Mouse (Mus musculus): ENCODE measurements at regions not wholly inside any gene's neighbourhood (a gene's known extent, or its start where the extent isn't known, plus 50 kb on each side); places are given as distances from the start of the nearest gene placed in this dataset.

DNA sequence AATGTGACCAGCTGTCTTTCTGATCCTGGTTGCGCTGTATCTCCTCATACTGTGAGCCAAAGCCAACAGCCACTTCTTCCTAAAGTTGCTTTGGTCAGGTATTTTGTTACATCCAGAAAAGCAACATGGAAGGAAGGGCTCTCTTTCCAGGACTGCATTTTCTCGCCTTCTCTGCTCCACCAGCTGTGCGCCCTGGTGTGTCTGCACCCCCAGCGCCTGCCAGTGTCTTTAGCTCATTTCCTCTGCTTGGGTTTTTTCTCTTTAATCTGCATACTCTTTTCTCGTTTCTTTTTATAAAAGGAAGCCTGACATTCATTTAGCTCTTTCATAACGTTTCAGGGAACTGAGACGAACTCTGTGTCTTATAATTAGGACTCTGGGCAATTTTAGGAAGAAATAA is 103.5 kb upstream of the Hdac4 start:
- intact Hi-C loops (cut with DNase I) = no loop called here
- DNase-seq (ENCODE audit: low spot score in 2 of 2) = peak; percentile 55 to 68

DNA sequence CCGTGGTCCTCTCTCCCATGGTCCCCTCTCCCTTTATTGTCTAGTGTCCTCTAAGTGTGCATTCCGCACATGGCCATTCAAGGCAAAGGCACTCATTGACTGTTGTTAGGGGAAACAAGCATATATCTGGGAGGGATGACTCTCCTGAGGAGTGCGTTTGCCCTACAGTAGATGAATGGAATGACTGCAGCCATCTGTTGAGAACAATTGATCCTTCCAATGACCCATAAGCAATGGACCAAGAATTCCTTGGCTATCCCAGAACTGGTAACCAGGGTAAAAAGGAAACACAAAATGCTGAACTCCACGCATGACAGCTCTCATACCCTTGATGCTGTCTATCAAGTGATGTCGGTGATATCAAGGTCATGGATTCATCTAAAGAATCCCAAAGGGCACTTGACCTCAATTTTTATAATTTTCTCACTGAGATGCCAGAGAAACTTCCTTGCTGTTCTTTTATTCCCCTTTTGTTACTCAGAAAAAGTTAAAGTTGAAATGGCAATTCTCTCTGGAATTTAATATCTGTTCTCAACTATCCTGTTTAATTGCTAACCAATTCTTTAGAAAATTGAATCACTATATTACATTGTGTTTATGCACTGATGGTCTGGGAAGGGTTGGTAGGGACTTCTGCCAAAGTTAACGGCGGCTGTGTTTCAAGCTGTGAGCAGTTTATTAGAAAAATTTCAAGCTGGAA is 97.3 kb upstream of the Hdac4 start:
- no peak for DNase-seq (ENCODE audit: low spot score in 2 of 2)
- intact Hi-C loops (cut with DNase I) = no loop called here

DNA sequence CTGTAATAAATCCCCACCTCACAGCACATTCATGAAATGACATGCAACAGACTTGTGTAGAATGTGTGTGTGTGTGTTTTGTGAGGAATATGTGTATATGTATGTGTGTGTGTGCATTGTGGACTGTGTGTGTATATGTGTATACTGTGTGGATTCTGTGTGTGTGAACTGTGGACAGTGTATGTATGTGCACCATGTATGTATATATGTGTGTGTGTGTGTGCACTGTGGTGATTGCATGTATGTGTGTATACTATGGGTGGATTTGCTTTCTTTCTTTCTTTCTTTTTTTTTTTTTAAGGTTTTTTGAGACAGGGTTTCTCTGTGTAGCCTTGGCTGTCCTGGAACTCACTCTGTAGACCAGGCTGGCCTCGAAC is 91.5 kb upstream of the Hdac4 start:
- intact Hi-C loops (cut with DNase I) = no loop called here
- no peak for DNase-seq (ENCODE audit: low spot score in 2 of 2)

DNA sequence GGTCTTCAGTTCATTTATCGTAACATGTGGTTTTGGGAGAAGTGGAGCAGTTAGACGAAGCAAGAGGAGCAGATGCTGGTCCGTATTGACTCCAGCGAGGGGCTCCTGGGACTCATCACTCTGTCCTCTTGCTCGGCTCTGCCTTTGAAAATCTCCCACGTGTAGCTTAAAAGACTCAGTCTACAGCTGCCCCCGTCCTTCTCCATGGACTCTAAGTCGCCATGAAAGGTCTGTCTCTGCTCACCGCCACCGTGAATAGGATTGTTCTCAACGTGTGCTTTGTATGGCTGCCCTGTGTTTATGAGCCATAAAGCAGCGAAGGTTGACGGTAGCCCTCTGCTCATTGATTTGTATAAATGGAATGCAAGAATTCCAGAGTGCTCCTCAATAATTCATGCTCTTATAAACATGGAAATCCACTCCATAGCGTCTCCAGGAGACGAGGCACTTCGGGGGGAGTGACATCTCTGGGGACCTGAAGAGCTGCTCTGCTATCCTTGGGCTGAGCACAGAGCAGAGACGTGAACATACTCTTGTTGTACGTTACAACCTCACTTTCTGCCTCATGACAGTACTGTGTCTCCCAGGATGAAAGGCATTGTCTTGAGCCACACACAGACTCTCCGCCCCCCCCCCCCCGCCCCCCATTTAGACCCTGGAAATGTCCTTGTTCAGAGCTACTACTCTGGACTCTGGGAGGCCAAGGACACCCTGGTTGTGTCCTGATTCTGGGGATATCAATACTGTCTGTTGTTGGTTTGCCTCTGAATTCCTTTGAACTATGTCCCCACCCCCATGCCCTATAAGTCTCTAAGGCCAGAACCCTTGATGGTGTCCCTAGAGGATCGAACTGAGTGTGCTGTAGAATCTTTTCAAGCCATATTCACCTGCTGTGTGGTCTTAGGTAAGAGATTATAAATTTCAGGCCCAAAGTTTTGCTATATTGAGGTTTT is 90.8 kb upstream of the Hdac4 start:
- intact Hi-C loops (cut with DNase I) = no loop called here
- no peak for DNase-seq (ENCODE audit: low spot score in 2 of 2)

DNA sequence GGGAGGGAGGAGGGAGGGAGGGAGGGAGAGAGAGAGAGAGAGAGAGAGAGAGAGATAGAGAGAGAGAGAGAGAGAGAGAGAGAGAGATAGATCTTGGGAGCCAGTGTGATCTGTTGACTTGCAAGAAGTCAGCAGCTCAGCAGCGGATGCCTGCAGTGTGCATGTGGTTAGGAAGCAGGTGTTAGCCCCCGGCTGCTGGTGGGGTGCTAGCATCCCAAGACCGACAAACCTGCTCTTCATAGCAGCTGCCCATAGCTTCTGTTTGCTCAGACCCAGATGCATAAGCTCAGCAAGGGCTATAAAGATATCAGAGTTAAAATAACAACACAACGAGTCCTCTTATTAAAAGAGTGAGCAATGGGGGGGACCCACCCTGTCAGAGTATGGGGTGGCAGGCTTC is 88.7 kb upstream of the Hdac4 start:
- intact Hi-C loops (cut with DNase I) = no loop called here
- DNase-seq (ENCODE audit: low spot score in 2 of 2) = no peak

DNA sequence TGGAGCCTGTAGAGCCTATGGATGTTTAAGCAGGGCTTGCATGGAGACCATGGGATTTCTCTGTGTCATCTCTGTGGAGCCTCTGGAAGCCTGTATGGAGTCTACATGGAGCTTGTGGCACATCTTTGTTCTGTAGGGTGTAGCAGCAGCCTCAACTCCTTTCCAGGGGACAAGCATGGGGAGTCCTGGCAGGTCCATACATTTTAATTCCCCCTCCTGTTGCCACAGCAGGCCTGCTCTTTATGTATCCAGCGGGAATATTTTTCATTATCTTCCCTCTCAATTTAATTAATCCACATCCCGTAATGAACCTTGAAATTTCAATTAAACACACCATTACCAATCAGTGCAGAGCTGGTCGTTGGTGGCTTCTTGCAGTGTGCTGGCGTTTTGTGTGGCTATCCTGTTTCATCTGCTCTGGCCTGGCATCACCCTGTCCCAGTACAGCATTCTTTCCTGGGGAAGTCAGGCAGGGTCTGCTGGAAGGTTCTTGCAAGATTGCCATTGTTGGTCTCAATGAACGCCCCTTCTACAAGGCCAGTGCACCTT is 81.8 kb upstream of the Hdac4 start:
- intact Hi-C loops (cut with DNase I) = no loop called here
- no peak for DNase-seq (ENCODE audit: low spot score in 2 of 2)

DNA sequence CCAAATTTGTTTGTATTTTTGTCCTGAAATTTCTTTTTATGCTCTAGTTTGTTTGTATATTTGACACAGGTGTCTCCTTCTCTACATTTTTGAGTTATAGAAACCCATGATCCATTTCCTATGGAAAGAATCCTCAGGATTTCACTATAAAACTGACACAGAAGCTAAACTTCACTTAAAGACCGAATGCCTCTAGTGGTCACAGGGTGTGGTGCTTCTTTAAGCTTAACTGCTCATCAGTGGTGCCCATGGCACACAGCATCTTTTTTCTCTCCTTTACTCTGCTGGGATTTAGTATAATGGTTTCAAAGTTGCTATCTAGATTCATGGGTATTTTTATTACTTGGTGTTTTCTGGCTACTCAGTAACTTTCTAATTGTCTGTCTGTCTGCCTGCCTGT is 79.9 kb upstream of the Hdac4 start:
- no peak for DNase-seq (ENCODE audit: low spot score in 2 of 2)
- intact Hi-C loops (cut with DNase I) = no loop called here

DNA sequence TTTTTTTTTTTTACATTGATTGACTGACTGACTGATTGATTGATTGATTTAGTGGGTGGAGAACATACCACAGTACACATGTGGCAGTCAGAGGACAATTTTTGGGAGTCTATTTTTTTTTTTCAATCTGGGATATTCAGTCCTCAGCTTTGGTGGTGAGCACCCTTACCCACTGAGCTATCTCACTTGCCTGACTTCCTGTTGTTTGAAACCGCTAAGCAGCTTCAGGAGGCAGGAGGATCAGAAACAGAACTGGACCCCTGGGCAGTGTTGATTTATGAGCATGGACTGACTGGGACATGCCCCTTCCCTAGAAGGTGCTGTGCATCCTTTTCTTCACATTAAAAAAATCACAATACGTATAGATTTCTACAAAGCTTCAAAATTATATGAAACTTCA is 78.3 kb upstream of the Hdac4 start:
- intact Hi-C loops (cut with DNase I) = no loop called here
- no peak for DNase-seq (ENCODE audit: low spot score in 2 of 2)

DNA sequence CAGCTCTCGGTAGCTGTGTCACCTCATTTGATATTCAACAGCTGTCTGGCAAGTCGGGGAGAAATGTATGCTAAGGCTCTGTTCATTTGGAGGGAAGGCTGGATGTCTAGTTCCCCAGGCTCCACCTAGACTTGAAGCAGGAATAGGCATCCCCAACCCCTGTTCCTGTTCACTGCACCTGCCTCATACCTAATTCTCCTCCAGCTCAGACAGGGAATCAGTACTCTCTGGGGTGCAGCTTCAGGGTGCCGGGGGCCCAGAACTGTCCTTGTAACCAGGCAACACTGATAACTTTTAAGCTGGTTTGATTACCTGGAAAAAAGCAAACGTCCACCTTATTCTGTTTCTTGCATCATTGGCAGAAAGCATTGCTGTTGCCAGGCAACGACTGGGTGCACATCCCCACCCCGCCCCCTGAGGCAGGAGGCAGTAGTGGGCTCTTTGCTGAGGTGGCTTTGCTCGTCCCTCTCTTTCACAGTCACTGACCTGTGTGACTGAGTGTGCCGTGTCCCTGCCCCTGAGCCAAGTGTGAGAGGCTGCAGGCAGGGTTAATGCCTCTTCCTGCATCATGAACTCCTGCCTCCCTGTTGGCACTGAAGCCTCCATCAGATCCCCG is 76.3 kb upstream of the Hdac4 start:
- no peak for DNase-seq (ENCODE audit: low spot score in 2 of 2)
- intact Hi-C loops (cut with DNase I) = no loop called here

DNA sequence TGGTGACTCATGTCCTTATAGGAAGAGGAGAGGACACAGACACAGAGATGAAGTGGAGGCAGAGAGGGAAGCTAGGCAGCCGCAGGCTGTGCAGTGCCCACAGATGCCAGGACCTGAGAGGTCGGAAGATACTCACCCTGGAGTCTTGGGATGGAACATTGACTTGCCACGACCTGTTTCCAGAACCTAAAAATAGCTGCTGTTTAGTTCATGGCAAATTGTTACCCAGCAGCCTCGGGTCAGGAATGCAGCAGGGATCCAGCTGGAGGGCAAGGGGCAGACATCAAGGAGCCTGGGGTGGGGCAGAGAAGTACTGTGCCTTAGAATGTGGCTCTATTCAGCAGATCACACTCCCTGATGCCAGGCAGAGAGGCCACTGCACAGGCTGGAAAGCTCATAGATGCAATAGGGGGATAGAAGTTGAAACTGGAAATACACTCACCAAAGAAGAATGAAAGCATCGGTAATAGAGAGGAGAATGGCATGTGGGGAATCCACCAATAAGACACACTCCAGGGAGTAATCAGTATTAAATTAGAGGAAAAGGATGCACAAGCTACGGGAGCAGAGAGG is 75.1 kb upstream of the Hdac4 start:
- no peak for DNase-seq (ENCODE audit: low spot score in 2 of 2)
- intact Hi-C loops (cut with DNase I) = no loop called here

DNA sequence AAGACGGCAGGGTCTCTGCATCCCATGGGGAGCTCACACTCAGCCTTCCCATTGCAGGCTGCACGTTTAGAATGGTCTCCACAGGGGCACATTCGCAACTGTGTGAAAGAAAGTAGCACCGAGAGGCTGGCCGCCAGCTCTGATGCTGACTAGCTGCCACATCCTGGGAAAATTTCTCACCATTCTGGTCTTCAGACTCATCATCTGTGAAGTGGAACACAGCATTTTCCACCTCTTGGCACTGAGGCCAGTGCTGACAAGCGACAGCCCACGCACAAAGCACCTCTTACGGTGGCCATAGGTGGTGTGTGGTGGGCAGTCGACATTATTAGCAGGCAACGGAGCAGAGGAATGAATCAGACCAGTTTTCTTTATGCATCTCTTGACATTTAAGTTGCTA is 74.0 kb upstream of the Hdac4 start:
- intact Hi-C loops (cut with DNase I) = no loop called here

DNA sequence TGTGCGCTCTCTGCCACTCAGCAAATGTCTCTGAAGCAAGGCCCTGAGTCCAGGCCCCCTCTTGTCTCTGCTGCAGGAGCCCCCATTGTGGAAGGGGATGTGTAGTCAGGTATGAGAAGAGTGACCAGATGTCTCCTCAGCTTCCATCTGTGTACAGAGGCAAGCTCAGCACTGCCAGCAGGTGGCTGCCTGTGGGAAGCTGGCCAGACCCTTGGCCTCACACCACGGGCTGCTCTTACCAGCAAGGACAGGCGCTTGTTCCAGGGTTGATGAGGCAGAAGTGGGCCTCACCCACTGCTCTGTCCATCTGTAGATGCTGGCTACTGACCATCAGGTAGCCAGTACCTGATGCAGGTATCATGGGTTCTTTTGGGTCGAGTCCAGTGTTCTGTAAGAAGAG is 69.4 kb upstream of the Hdac4 start:
- intact Hi-C loops (cut with DNase I) = loop anchor here (5.0 kb wide), 1 partner anchor 38 kb away; no protein-coding TSS in a partner anchor

More for the DNA sequence above, 74.0 kb upstream of the Hdac4 start:
- DNase-seq (ENCODE audit: low spot score in 2 of 2) = peak; percentile 25 to 45

DNA sequence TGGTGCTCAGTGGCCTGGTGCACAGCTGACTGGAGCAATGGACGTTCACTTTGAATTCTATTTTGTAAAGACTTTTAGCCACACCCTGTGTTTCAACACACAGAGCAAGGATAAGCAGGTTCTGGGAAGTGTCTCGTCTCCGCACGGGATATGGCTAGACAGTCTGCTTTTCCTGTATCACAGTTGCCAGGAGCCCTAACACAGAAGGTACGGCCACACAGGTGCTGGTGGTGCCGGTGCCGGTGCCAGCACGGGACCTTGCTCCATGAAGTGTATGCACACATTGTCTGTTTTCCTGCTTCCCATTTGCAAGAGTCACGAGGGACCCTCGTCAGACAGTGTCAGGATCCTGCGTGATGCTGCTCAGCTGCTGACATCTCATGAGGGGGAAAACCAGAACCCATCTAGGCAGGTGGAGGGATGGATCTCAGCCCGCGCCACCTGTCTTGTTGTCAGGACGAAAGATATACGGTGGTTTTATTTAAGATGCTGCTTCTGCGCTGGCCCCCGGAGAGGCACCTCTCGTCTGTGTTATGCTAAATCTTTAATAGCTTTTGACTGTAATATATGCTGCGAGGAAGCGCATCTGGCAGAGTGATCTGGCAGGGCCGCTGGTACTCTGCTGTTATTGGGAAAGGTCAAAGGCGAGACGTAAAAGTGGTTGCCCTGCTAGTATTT is 64.4 kb upstream of the Hdac4 start:
- intact Hi-C loops (cut with DNase I) = loop anchor here (5.0 kb wide), 1 partner anchor 33 kb away; no protein-coding TSS in a partner anchor
- no peak for DNase-seq (ENCODE audit: low spot score in 2 of 2)

More for the DNA sequence above, 69.4 kb upstream of the Hdac4 start:
- DNase-seq (ENCODE audit: low spot score in 2 of 2) = no peak

DNA sequence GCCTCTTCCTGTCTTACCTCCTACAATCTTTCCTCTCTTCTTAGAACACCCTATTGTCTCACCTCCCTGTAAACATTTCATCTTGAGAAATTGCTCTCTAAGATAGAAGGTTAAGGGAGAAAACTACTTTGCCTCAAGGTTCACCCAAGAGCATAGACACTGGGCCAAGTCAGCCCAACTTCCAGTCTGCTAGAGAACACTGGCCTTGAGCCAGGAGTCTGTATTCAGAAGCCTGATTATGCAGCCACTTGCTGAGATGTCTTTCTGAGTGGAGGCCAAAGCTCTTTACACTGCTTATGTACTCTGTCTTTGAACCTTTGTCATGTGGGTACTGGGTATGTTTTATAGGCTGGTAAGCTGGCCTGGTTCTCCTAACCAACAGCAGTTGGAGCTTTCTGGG is 62.5 kb upstream of the Hdac4 start:
- DNase-seq (ENCODE audit: low spot score in 2 of 2) = no peak
- intact Hi-C loops (cut with DNase I) = no loop called here

DNA sequence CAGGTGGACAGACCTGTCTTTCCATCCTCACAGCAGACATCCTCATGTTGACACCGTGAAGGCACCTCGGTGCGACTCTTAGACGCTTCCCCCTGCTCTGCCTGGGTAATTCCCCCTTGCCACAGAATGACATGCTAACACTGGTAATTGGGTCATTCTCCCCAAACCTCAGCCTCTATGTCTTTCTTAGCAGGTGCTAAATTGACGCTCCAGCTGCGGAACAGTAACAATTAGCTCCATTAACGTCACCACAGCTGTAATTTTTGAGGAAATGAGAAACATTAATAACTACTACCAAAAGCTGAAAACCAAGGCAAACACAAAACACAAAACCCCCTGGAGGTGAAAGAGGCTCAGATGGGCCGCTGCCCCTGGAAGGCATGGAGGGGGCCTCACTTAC is 57.6 kb upstream of the Hdac4 start:
- intact Hi-C loops (cut with DNase I) = no loop called here
- no peak for DNase-seq (ENCODE audit: low spot score in 2 of 2)

DNA sequence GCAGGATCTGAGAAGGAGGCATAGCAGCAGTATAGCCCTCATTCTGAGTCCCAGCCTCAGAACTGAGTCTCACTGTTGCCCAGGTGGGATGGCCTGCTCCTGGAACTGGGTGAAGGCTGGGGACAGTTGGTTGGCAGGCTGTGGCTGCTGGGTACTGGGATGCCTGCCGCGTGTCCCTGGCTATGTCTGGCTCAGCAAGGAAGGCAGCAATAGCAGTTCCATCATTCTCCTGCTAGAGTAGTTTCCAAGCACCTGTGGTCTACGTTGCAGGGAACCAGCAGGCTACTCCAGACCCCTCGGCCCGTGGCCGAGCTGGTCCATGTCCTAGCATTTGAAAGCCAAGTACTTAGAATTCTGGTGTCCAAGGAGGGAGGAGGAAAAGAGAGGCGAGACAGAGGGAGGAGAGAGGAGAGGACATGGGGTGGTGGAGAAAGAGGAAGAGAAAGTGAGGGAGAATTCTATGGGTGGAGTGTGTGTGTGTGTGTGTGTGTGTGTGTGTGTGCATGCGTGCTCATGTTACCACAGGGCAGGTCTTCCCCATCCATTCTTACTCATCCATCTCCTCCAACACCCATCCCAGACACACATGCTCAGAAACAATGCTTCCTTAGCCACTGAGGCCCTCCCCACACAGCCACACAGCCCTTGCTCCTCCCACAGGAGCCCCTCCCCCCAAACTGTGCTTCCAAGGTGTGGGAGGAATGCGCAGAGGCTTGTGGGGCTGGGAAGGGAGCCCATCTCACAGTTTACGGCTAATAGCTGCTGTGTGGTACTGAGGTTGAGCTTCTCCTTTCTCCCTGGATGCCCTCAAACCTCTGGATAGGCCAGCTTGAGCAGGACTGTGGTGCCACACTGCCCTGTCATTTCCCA is 55.3 kb upstream of the Hdac4 start:
- no peak for DNase-seq (ENCODE audit: low spot score in 2 of 2)
- intact Hi-C loops (cut with DNase I) = no loop called here
